Mouse (Mus musculus) bone marrow macrophage, adult 2 months (primary cell): ENCODE results near the gene Dusp6. TPM values are rescaled to one million over a fixed set of nuclear protein-coding genes. Genes with fewer than 3 reads are reported as not detected.
A peak's percentile ranks its signal among the peaks of the same experiment; 100 is the strongest.

Experiments
- H3K27ac ChIP-seq: 2 replicates; pipeline ENCODE4 v1.5.1; 2012; ENCODE audit warnings: low read depth, low read length; ENCODE audit not compliant: insufficient read depth
- H3K4me1 ChIP-seq: 2 replicates; pipeline ENCODE4 v1.6.1; 2012; ENCODE audit warnings: low read length; ENCODE audit not compliant: control insufficient read depth, insufficient read depth
- H3K4me3 ChIP-seq: 2 replicates; pipeline ENCODE4 v1.5.1; 2012; ENCODE audit warnings: mild to moderate bottlenecking, low read length, moderate library complexity; ENCODE audit not compliant: insufficient read depth
- CTCF ChIP-seq: IDR thresholded peaks from 2 replicates; pipeline ENCODE4 v1.5.1; 2012; ENCODE audit warnings: low read depth, mild to moderate bottlenecking, low read length, moderate library complexity
- POLR2A ChIP-seq: IDR thresholded peaks from 2 replicates; pipeline ENCODE4 v1.6.1; 2012; ENCODE audit warnings: mild to moderate bottlenecking, low read depth, low read length, borderline replicate concordance
- polyA plus RNA-seq: library from polyadenylated mRNA; stranded (reverse); fragments of >200 nt; gene quantifications from 2 replicates; pipeline ENCODE4 v1.2.4, GENCODE M21; 2012; ENCODE audit not compliant: missing spikeins, insufficient read depth, insufficient read length

Dusp6 gene
- polyA plus RNA-seq, 1 experiment = 36.1 TPM

DNA sequence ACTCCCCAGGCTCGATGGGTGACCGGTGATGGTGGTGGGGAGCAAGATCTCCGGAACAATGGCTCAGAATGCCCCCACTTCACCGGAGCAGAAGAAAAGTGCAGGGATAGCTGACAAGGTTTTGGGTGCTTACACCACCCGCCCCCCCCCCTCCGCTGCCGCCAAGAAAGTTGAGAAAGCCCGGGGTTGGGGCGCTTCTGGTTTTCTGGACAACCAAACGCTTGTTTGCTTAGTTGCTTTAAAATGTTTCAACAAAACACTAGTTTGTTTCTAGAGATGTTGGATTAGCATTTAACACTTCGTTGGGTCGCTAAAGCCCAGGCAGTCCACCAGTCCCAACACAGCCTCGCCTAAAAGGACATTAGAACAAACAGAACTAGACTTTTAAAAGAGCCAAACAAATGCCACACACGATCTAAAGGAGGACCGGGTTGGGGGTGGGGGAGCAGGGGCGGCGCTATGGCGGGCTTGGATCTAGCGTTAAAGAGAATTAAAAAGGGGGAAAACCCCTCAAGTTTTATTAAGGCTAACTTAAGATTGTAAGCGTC lies 638 bp upstream of the Dusp6 start:
- Histone ChIP-seq H3K4me1 (peaks cover 12% of the 10 kb centered on the region), H3K4me3 (peak overlapping the region; percentile 71), H3K27ac (peak overlapping the region; percentile 95)
- no peak for TF ChIP-seq CTCF
- TF ChIP-seq POLR2A = no peak

GRCm38 (mm10) chr10:99263419-99264221 lies 589 bp downstream of the Dusp6 start:
- TF ChIP-seq POLR2A (no peak), CTCF (no peak)
- Histone ChIP-seq H3K4me3 (peak overlapping the region; percentile 82), H3K27ac (peak overlapping the region; percentile 84), H3K4me1 (peaks cover 19% of the 10 kb centered on the region)

- H3K4me3 ChIP-seq = peak overlapping the region; percentile 82
- TF ChIP-seq POLR2A (0 out of 2 replicates have a peak, but pooled peaks have one; percentile 4), CTCF (no peak)
- peak overlapping the region; percentile 84 for H3K27ac ChIP-seq
- H3K4me1 ChIP-seq = peaks cover 25% of the 10 kb centered on the region
Measured at GRCm38 (mm10) chr10:99264301-99265010, 1.4 kb downstream of the Dusp6 start.

DNA sequence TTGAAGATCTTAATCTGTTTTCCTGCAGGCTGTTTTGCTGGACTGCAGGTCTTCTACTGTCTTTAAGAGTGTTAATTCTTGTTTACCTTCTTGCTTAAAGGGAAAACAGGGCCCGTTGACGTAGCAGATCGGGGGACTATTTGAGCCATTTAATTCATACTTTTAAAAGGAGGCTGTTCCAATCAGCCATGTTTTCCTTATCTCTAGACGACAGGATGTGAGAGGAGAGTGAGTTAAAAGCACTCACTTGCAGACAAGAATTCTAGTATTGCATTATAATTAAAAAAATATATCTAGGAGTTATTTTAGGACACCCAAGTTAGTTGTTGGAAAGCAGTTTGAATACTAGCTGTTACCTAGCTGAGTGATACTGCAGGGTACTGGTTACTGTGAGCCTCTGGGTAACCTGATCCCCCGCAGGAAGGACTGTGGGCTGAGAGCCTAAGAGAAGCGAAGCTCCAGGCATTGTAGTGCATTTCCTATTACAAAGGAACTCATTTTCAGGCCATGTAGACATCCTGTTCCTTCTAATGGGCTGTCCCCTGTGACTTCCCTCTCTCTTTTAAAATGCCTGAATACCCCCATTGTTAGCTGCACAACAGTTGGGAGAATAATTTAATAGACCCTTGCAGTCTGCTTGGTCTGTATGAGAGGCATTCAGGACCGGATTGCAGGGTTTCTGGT lies 2.1 kb downstream of the Dusp6 start:
- TF ChIP-seq POLR2A = no peak
- no peak for TF ChIP-seq CTCF
- Histone ChIP-seq H3K4me1 (peaks cover 25% of the 10 kb centered on the region), H3K4me3 (peak overlapping the region; percentile 82), H3K27ac (peak overlapping the region; percentile 84)

DNA sequence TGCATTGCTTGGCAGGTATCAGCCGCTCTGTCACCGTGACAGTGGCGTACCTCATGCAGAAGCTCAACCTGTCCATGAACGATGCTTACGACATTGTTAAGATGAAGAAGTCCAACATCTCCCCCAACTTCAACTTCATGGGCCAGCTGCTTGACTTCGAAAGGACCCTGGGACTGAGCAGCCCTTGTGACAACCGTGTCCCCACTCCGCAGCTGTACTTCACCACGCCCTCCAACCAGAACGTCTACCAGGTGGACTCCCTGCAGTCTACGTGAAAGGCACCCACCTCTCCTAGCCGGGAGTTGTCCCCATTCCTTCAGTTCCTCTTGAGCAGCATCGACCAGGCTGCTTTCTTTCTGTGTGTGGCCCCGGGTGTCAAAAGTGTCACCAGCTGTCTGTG lies 3.0 kb downstream of the Dusp6 start:
- Histone ChIP-seq H3K4me3 (peak overlapping the region; percentile 82), H3K4me1 (peaks cover 25% of the 10 kb centered on the region), H3K27ac (peak overlapping the region; percentile 84)
- no peak for TF ChIP-seq POLR2A
- TF ChIP-seq CTCF = no peak

DNA sequence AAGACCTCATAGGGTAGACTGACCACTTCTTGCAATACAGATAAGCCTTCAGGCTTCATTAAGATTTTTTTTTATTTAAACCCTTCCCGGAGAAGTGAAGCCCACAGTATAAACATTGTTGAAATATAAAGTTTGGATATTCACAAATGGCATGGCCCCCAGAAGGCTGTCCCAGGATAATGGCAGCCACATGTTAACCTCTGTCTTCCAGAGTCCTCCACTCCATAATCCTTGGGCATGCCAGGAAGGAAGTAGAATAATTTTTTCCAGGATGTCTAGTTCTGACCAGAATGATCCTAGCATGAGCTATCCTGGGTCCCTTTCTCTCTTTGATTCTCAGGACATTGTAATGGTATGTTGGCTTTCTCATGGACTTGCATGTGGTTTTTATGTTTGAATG lies 4.6 kb downstream of the Dusp6 start:
- Histone ChIP-seq H3K4me1 (peaks cover 29% of the 10 kb centered on the region), H3K27ac (peak overlapping the region; percentile 88), H3K4me3 (peak overlapping the region; percentile 27; the same call in 1 of the 2 replicates)
- no peak for TF ChIP-seq POLR2A
- TF ChIP-seq CTCF = no peak

- H3K27ac ChIP-seq = peak overlapping the region; percentile 88
- peaks cover 34% of the 10 kb centered on the region for H3K4me1 ChIP-seq
- no peak for TF ChIP-seq CTCF
- no peak for TF ChIP-seq POLR2A
- H3K4me3 ChIP-seq = peak overlapping the region; percentile 27
Measured at GRCm38 (mm10) chr10:99268421-99269300, 5.6 kb downstream of the Dusp6 start.

GRCm38 (mm10) chr10:99269301-99269701 lies 6.3 kb downstream of the Dusp6 start:
- Histone ChIP-seq H3K27ac (peak overlapping the region; percentile 79), H3K4me1 (peaks cover 34% of the 10 kb centered on the region), H3K4me3 (no peak overlapping the region)
- TF ChIP-seq POLR2A = no peak
- TF ChIP-seq CTCF = no peak
